Mouse (Mus musculus): ENCODE data around the gene Mrps11. TPM values are rescaled to one million over a fixed set of nuclear protein-coding genes. Genes with fewer than 3 reads are reported as not detected.
A peak's percentile ranks its signal among the peaks of the same experiment; 100 is the strongest.

Gene Mrps11
- polyA plus RNA-seq, 1 experiment from 2014 or later, result 92.4 TPM

GRCm38 (mm10) chr7:78785906-78786305 is 3.0 kb downstream of the Mrps11 start:
- H3K9me3 ChIP-seq (ENCODE audit: control insufficient read depth, low read length), result no peaks in the 10 kb centered on the region
- H3K4me2 ChIP-seq, result no peak overlapping the region
- 85% methylated on average over 5 of the region's 5 CpGs for WGBS
- peaks cover 20% of the 10 kb centered on the region for H3K4me1 ChIP-seq (replicated peaks; ENCODE audit: control insufficient read depth, insufficient read depth, low read length)
- peaks cover 5% of the 10 kb centered on the region; the same call in 1 of the 2 replicates for H3K36me3 ChIP-seq (ENCODE audit: control insufficient read depth, insufficient read depth, low read length)
- H3K4me3 ChIP-seq (ENCODE audit: low read depth, low read length), result no peak overlapping the region
- H3K27ac ChIP-seq (ENCODE audit: low read depth, low read length), result no peak overlapping the region
- H3K9ac ChIP-seq (ENCODE audit: low read depth, low read length), result no peak overlapping the region
- no peaks in the 10 kb centered on the region for H3K27me3 ChIP-seq (replicated peaks; ENCODE audit: control insufficient read depth, insufficient read depth, low read length)
- DNase-seq (ENCODE audit: low spot score) (no peak), ATAC-seq (replicated peaks; ENCODE audit: low FRiP score) (no peak)

GRCm38 (mm10) chr7:78787793-78788380 is 5.0 kb downstream of the Mrps11 start:
- ATAC-seq (replicated peaks; ENCODE audit: low FRiP score), result no peak
- peaks cover 5% of the 10 kb centered on the region; the same call in 1 of the 2 replicates for H3K36me3 ChIP-seq (ENCODE audit: control insufficient read depth, insufficient read depth, low read length)
- 82% methylated on average over 12 of the region's 12 CpGs for WGBS
- H3K9ac ChIP-seq (ENCODE audit: low read depth, low read length), result no peak overlapping the region
- H3K4me3 ChIP-seq (ENCODE audit: low read depth, low read length), result no peak overlapping the region
- H3K27ac ChIP-seq (ENCODE audit: low read depth, low read length), result no peak overlapping the region; the same call in 1 of the 2 replicates
- H3K9me3 ChIP-seq (ENCODE audit: control insufficient read depth, low read length), result no peaks in the 10 kb centered on the region
- no peak overlapping the region for H3K4me2 ChIP-seq
- H3K27me3 ChIP-seq (replicated peaks; ENCODE audit: control insufficient read depth, insufficient read depth, low read length), result no peaks in the 10 kb centered on the region
- H3K4me1 ChIP-seq (replicated peaks; ENCODE audit: control insufficient read depth, insufficient read depth, low read length), result peaks cover 11% of the 10 kb centered on the region
- DNase-seq (ENCODE audit: low spot score), result no peak

GRCm38 (mm10) chr7:78791359-78792222 is 8.7 kb downstream of the Mrps11 start:
- WGBS, result 85% methylated on average over 15 of the region's 15 CpGs
- Histone ChIP-seq H3K27me3 (replicated peaks; ENCODE audit: control insufficient read depth, insufficient read depth, low read length) (no peaks in the 10 kb centered on the region), H3K4me2 (no peak overlapping the region), H3K36me3 (ENCODE audit: control insufficient read depth, insufficient read depth, low read length) (peaks cover 5% of the 10 kb centered on the region; the same call in 1 of the 2 replicates), H3K9me3 (ENCODE audit: control insufficient read depth, low read length) (no peaks in the 10 kb centered on the region), H3K4me3 (ENCODE audit: low read depth, low read length) (no peak overlapping the region), H3K9ac (ENCODE audit: low read depth, low read length) (no peak overlapping the region), H3K4me1 (replicated peaks; ENCODE audit: control insufficient read depth, insufficient read depth, low read length) (peaks cover 14% of the 10 kb centered on the region), H3K27ac (ENCODE audit: low read depth, low read length) (no peak overlapping the region)
- ATAC-seq (replicated peaks; ENCODE audit: low FRiP score) (peak; percentile 58), DNase-seq (ENCODE audit: low spot score) (no peak)

GRCm38 (mm10) chr7:78793895-78794570 is 11.1 kb downstream of the Mrps11 start:
- ATAC-seq (replicated peaks; ENCODE audit: low FRiP score), result no peak
- H3K9ac ChIP-seq (ENCODE audit: low read depth, low read length), result 0 out of 2 replicates have a peak overlapping the region, but pooled peaks have one; percentile 5
- peaks cover 16% of the 10 kb centered on the region for H3K4me1 ChIP-seq (replicated peaks; ENCODE audit: control insufficient read depth, insufficient read depth, low read length)

GRCm38 (mm10) chr7:78794571-78795092 is 11.7 kb downstream of the Mrps11 start:
- 74% methylated on average over 6 of the region's 6 CpGs for WGBS
- H3K4me1 ChIP-seq (replicated peaks; ENCODE audit: control insufficient read depth, insufficient read depth, low read length), result peaks cover 20% of the 10 kb centered on the region
- ATAC-seq (replicated peaks; ENCODE audit: low FRiP score) (no peak), DNase-seq (ENCODE audit: low spot score) (no peak)
- no peaks in the 10 kb centered on the region for H3K9me3 ChIP-seq (ENCODE audit: control insufficient read depth, low read length)
- H3K4me3 ChIP-seq (ENCODE audit: low read depth, low read length), result no peak overlapping the region
- no peaks in the 10 kb centered on the region for H3K27me3 ChIP-seq (replicated peaks; ENCODE audit: control insufficient read depth, insufficient read depth, low read length)
- H3K36me3 ChIP-seq (ENCODE audit: control insufficient read depth, insufficient read depth, low read length), result peaks cover 5% of the 10 kb centered on the region; the same call in 1 of the 2 replicates
- no peak overlapping the region for H3K4me2 ChIP-seq
- no peak overlapping the region for H3K27ac ChIP-seq (ENCODE audit: low read depth, low read length)
- H3K9ac ChIP-seq (ENCODE audit: low read depth, low read length), result 0 out of 2 replicates have a peak overlapping the region, but pooled peaks have one; percentile 5

More at GRCm38 (mm10) chr7:78793895-78794570, 11.1 kb downstream of the Mrps11 start:
- no peak for DNase-seq (ENCODE audit: low spot score)
- H3K4me3 ChIP-seq (ENCODE audit: low read depth, low read length), result no peak overlapping the region
- no peaks in the 10 kb centered on the region for H3K27me3 ChIP-seq (replicated peaks; ENCODE audit: control insufficient read depth, insufficient read depth, low read length)
- peaks cover 5% of the 10 kb centered on the region; the same call in 1 of the 2 replicates for H3K36me3 ChIP-seq (ENCODE audit: control insufficient read depth, insufficient read depth, low read length)
- H3K4me2 ChIP-seq, result no peak overlapping the region
- no peak overlapping the region for H3K27ac ChIP-seq (ENCODE audit: low read depth, low read length)
- 81% methylated on average over 13 of the region's 13 CpGs for WGBS
- H3K9me3 ChIP-seq (ENCODE audit: control insufficient read depth, low read length), result no peaks in the 10 kb centered on the region

GRCm38 (mm10) chr7:78796624-78797023 is 13.7 kb downstream of the Mrps11 start:
- Histone ChIP-seq H3K4me1 (replicated peaks; ENCODE audit: control insufficient read depth, insufficient read depth, low read length) (peaks cover 30% of the 10 kb centered on the region), H3K9me3 (ENCODE audit: control insufficient read depth, low read length) (no peaks in the 10 kb centered on the region), H3K27ac (ENCODE audit: low read depth, low read length) (no peak overlapping the region), H3K36me3 (ENCODE audit: control insufficient read depth, insufficient read depth, low read length) (no peaks in the 10 kb centered on the region), H3K4me3 (ENCODE audit: low read depth, low read length) (no peak overlapping the region), H3K4me2 (no peak overlapping the region), H3K27me3 (replicated peaks; ENCODE audit: control insufficient read depth, insufficient read depth, low read length) (no peaks in the 10 kb centered on the region), H3K9ac (ENCODE audit: low read depth, low read length) (no peak overlapping the region)
- WGBS, result 91% methylated on average over 3 of the region's 3 CpGs
- no peak for DNase-seq (ENCODE audit: low spot score)
- no peak for ATAC-seq (replicated peaks; ENCODE audit: low FRiP score)

GRCm38 (mm10) chr7:78797843-78798455 is 15.0 kb downstream of the Mrps11 start:
- Histone ChIP-seq H3K27ac (ENCODE audit: low read depth, low read length) (no peak overlapping the region), H3K4me2 (no peak overlapping the region), H3K36me3 (ENCODE audit: control insufficient read depth, insufficient read depth, low read length) (no peaks in the 10 kb centered on the region), H3K9me3 (ENCODE audit: control insufficient read depth, low read length) (no peaks in the 10 kb centered on the region), H3K4me3 (ENCODE audit: low read depth, low read length) (no peak overlapping the region), H3K9ac (ENCODE audit: low read depth, low read length) (no peak overlapping the region), H3K4me1 (replicated peaks; ENCODE audit: control insufficient read depth, insufficient read depth, low read length) (peaks cover 30% of the 10 kb centered on the region), H3K27me3 (replicated peaks; ENCODE audit: control insufficient read depth, insufficient read depth, low read length) (no peaks in the 10 kb centered on the region)
- DNase-seq (ENCODE audit: low spot score), result no peak
- ATAC-seq (replicated peaks; ENCODE audit: low FRiP score), result no peak
- WGBS, result 67% methylated on average over 8 of the region's 9 CpGs
